Mouse (Mus musculus) thymus, adult 2 months (tissue): ENCODE results near the gene Gm21992. TPM values are rescaled to one million over a fixed set of nuclear protein-coding genes. Genes with fewer than 3 reads are reported as not detected.

Experiments used
- DNase-seq: peaks from one replicate; pipeline ENCODE4 v3.0.0; 2021
- H3K27ac ChIP-seq: fragments of 200-500 bp; 2 replicates; pipeline ENCODE4 v1.5.1; 2012; ENCODE audit warnings: low read length, control low read depth; ENCODE audit not compliant: control insufficient read depth, insufficient read depth
- H3K27me3 ChIP-seq: fragments of 200-500 bp; 2 replicates; pipeline ENCODE4 v1.6.1; 2012; ENCODE audit warnings: mild to moderate bottlenecking, low read length, moderate library complexity, mixed read lengths; ENCODE audit not compliant: control insufficient read depth, insufficient read depth
- H3K36me3 ChIP-seq: fragments of 200-500 bp; 2 replicates; pipeline ENCODE4 v1.6.1; 2012; ENCODE audit warnings: mild to moderate bottlenecking, low read length, moderate library complexity; ENCODE audit not compliant: control insufficient read depth, insufficient read depth
- H3K4me1 ChIP-seq: fragments of 200-500 bp; replicated peaks from 2 replicates; pipeline ENCODE4 v1.6.1; 2012; ENCODE audit warnings: low read length; ENCODE audit not compliant: control insufficient read depth, insufficient read depth
- H3K4me3 ChIP-seq: fragments of 200-500 bp; 2 replicates; pipeline ENCODE4 v1.5.1; 2012; ENCODE audit warnings: mild to moderate bottlenecking, low read length, control low read depth, moderate library complexity; ENCODE audit not compliant: control insufficient read depth, insufficient read depth
- CTCF ChIP-seq: fragments of 200-500 bp; IDR thresholded peaks from 2 replicates; pipeline ENCODE4 v1.5.1; 2012; ENCODE audit warnings: mild to moderate bottlenecking, control low read depth, low read length, moderate library complexity, borderline replicate concordance; ENCODE audit not compliant: control insufficient read depth, poor library complexity, insufficient read depth; ENCODE audit errors: extremely low read depth
- POLR2A ChIP-seq: fragments of 200-500 bp; IDR thresholded peaks from 2 replicates; pipeline ENCODE4 v1.6.1; 2012; ENCODE audit warnings: mild to moderate bottlenecking, low read length, control low read depth, moderate library complexity; ENCODE audit not compliant: control insufficient read depth, poor library complexity, insufficient read depth; ENCODE audit errors: extremely low read depth
- WGBS: fragments of 180-500 bp; shearing (Covaris S2); methylation state at CpG from one replicate; pipeline ENCODE4 v1.1.7; 2018; 5-methylcytosine and 5-hydroxymethylcytosine counted together
- polyA plus RNA-seq: library from polyadenylated mRNA; depleted of rRNA; stranded (reverse); fragments of >200 nt; gene quantifications from 2 replicates; pipeline ENCODE4 v1.2.3, GENCODE M21; 2012

Gm21992 gene
- polyA plus RNA-seq, 1 experiment: 56.3 TPM

DNA sequence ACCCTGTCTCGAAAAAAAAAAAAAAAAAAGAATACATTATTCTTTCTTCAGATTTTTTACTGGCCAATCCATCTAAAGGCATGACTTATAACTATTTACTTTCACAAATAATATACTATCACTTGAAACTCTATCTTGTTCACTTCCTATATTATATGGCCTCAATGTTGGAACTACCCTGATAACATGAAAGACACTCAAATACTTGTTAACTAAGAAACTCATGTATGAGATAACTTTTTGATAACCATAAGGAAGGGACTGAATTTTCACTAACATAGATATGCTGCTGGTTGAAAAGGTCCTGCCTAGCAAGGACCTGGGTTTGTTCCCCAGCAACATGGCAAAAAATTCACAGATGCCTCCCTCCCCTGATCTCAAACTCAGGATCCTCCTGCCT is 15.5 kb downstream of the Gm21992 start:
- Histone ChIP-seq H3K27ac (no peak overlapping the region), H3K27me3 (no peaks in the 10 kb centered on the region), H3K4me3 (no peak overlapping the region), H3K4me1 (0 out of 2 replicates have a peak, but pooled peaks cover 5% of the 10 kb centered on the region), H3K36me3 (peaks cover 32% of the 10 kb centered on the region)
- no peak for DNase-seq
- 72% methylated on average over 1 of the region's 1 CpGs for WGBS
- TF ChIP-seq POLR2A (no peak), CTCF (no peak)

DNA sequence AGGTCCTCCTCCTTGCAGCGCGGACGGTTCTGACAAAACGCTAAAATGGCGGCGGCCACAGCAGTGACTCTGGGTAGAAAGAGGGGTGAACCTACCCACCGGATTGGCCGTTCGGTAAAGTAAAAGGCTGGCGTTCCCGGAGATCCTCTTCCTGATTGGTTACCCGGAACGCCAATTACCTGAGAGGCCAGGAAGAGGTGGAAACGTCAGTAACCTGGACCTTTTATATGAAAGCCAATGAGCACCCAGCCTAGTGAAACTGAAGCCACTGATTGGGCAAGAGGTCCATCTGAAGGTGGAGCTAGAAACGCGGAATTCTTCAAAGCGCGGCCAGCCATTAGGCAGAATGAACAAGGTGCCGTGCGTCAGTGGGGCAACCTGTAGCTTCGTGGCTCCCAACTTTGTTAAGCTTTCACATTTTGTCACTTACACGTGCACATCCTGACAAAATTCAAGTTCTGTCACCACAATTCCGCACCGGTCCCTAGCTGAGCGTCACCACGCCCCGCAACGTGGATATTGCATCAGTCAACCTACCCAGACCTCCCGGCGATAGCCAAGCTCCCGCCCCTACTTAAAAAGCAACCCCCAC is 17.5 kb downstream of the Gm21992 start, which contains the start of gene Rbm4:
Gene Rbm4 (minus strand): TSS at position 71 of the 592 bp plus-strand sequence.
- Histone ChIP-seq H3K36me3 (peaks cover 27% of the 10 kb centered on the region), H3K27ac (peak within 1 kb of the TSS; percentile 38; the same call in 1 of the 2 replicates), H3K27me3 (no peaks in the 10 kb centered on the region), H3K4me1 (peaks cover 5% of the 10 kb centered on the region; the same call in 1 of the 2 replicates), H3K4me3 (peak within 1 kb of the TSS; percentile 78)
- TF ChIP-seq POLR2A (peak; percentile 64; the same call in 1 of the 2 replicates), CTCF (no peak)
- under 1% methylated on average over 31 of the region's 31 CpGs for WGBS
- peak; percentile 98 for DNase-seq

DNA sequence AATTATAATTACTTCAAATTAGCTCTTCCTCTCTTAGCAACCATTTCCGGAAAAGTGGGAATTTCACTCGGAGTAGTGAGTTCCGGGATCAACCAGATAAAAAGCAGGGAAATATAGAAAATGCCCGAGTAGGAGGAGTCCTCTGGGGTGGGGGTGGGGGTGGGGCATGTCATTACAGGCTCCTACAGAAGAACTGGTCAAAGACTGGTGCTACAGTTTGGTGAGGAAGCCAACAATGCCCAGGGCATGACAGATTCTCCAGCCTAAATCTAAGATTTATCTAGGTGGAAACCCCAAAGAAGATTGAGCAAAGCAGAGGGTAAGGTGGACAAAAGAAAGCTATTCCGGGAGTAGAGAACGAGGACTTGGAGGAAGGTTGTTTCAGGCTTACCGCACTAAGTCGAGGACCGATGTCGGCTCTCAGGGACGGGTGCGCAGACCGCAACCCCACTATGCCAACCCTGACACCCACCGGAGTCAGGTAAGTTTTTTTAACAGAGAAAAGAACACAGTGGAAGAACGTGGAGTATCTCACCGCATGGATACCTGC is 18.1 kb downstream of the Gm21992 start:
- under 1% methylated on average over 16 of the region's 16 CpGs for WGBS

DNA sequence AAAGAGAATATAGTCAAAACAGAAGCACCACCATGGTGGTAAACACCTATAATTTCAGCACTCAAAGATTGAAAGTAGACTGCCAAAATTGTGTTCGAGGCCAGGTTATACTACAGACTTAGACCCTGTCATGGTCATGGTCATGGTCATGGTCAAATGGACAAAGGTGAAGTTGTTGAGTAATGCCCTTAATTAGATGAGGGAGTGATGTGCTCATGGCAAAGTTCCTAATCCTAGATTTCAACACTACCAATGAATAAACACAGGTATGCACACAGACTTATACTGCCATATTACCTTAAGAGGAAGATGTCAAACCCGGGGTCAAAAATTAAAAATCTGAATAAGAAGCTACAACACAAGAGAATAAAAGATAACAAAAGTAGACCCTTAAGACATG is 25.1 kb downstream of the Gm21992 start:
- Histone ChIP-seq H3K4me3 (no peak overlapping the region), H3K27me3 (no peaks in the 10 kb centered on the region), H3K27ac (no peak overlapping the region), H3K36me3 (peaks cover 82% of the 10 kb centered on the region), H3K4me1 (peaks cover 2% of the 10 kb centered on the region)
- 95% methylated on average over 2 of the region's 2 CpGs for WGBS
- TF ChIP-seq POLR2A: no peak
- no peak for DNase-seq

More for the DNA sequence above, 18.1 kb downstream of the Gm21992 start:
- H3K27ac ChIP-seq: peak overlapping the region; percentile 38; the same call in 1 of the 2 replicates
- peak overlapping the region; percentile 78 for H3K4me3 ChIP-seq
- no peaks in the 10 kb centered on the region for H3K27me3 ChIP-seq
- peaks cover 25% of the 10 kb centered on the region for H3K36me3 ChIP-seq
- DNase-seq: no peak
- H3K4me1 ChIP-seq: peaks cover 5% of the 10 kb centered on the region; the same call in 1 of the 2 replicates
- TF ChIP-seq POLR2A: no peak
- TF ChIP-seq CTCF: no peak

DNA sequence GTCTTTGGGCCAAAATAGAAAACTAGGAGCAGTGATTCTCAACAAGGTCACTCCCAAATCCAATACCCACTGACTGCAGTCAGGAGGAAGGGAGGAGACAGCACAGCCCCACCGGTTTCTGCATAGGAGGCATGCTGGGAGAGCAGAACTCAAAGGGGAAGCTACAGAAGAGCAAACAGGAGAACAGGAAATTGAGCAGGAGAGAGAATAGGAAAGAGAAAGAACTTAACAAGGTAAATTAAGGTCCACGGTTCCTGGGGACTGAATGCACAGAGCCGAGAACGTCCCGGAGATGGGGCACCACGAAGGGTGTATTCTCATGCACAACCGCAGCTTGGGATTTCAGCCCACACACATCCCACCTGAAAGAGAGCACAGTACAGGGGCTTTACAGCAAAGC is 26.2 kb downstream of the Gm21992 start:
- H3K27ac ChIP-seq: peak overlapping the region; percentile 25; the same call in 1 of the 2 replicates
- TF ChIP-seq CTCF (no peak), POLR2A (no peak)
- H3K36me3 ChIP-seq: peaks cover 80% of the 10 kb centered on the region

DNA sequence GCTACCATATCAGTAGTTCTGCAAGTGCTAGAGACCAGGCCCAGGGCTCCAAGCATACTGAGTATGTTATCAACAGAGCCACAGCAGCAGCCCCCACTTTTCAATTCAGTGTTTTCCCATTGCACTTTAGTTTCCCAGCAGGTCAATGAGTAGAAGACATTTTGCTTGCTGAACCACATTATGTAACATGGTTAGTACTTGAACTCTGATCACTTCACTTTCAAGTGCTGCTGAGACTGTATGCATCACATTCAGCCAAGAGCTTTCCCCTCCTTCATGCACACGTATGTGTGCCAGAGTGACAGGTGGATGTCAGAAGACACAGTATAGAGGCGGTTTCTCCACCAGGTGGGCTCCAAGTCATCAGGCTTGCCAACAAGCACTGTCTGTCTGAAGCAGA is 28.5 kb downstream of the Gm21992 start:
- DNase-seq: no peak
- Histone ChIP-seq H3K27me3 (no peaks in the 10 kb centered on the region), H3K4me1 (no peaks in the 10 kb centered on the region; the same call in 1 of the 2 replicates), H3K36me3 (peaks cover 85% of the 10 kb centered on the region), H3K27ac (no peak overlapping the region), H3K4me3 (no peak overlapping the region)
- TF ChIP-seq POLR2A (no peak), CTCF (no peak)
- 91% methylated on average over 2 of the region's 2 CpGs for WGBS

More for the DNA sequence above, 26.2 kb downstream of the Gm21992 start:
- Histone ChIP-seq H3K27me3 (no peaks in the 10 kb centered on the region), H3K4me1 (no peaks in the 10 kb centered on the region; the same call in none of the 2 replicates), H3K4me3 (no peak overlapping the region)
- WGBS: 84% methylated on average over 7 of the region's 7 CpGs
- no peak for DNase-seq

DNA sequence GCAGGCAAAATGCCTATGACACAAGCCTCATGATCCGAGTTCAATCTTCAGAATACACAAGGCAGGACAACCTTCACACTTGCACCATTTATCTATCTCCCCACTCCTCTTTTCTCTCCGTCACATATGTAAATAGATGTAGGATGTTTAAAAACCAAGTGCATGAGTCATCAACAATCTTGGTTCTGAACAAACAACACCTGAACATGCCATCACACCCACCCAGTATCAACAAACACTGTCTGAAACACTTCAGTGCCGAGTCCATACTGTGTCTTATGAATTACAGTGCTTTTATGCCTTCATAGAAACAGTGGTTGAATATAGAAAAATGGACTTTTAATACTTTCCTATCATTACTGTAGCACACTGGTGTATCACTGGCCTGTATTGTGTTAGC is 38.6 kb downstream of the Gm21992 start:
- TF ChIP-seq CTCF (no peak), POLR2A (no peak)
- H3K27me3 ChIP-seq: no peaks in the 10 kb centered on the region
- no peak for DNase-seq
- no peak overlapping the region for H3K27ac ChIP-seq
- WGBS: 96% methylated on average over 3 of the region's 3 CpGs
- no peak overlapping the region for H3K4me3 ChIP-seq
- peaks cover 69% of the 10 kb centered on the region for H3K36me3 ChIP-seq
- H3K4me1 ChIP-seq: no peaks in the 10 kb centered on the region
